Mouse (Mus musculus): ENCODE results near the gene Ctnna3. TPM values are rescaled to one million over a fixed set of nuclear protein-coding genes. Genes with fewer than 3 reads are reported as not detected.
"Not testable (repeated sequence)": the region's sequence is repeated elsewhere in the genome, so short reads cannot be mapped to it uniquely, and the experiment has no call there.

The Ctnna3 gene
- polyA plus RNA-seq, 1 experiment from 2014 or later: 1.2 TPM

GRCm38 (mm10) chr10:63411674-63412073 is 18.2 kb upstream of the Ctnna3 start:
- not testable (repeated sequence) for H3K36me3 ChIP-seq; ATAC-seq (ENCODE audit: low FRiP score); H3K4me1 ChIP-seq (replicated peaks); H3K4me3 ChIP-seq; H3K9ac ChIP-seq; H3K27me3 ChIP-seq; H3K4me2 ChIP-seq; H3K9me3 ChIP-seq; H3K27ac ChIP-seq
- WGBS: 96% methylated on average over 6 of the region's 7 CpGs

DNA sequence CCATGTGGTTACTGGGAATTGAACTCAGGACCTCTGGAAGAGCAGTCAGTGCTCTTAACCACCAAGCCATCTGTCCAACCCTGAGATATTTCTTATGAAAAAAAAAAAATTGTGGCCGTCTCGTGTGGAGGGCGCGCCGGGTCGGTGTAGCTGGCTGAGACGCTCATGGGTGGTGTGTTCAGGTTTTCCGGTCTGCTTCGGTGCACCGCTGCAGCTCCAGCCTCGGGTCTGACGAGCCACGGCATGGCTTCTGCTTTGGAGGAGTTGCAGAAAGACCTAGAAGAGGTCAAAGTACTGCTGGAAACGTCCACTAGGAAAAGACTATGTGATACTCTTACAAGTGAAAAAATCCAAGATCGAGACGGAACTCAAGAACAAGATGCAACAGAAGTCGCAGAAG is 17.1 kb upstream of the Ctnna3 start:
- Histone ChIP-seq H3K4me1 (replicated peaks) (0 out of 2 replicates have a peak, but pooled peaks cover 3% of the 10 kb centered on the region), H3K27me3 (no peaks in the 10 kb centered on the region), H3K4me2 (no peak overlapping the region), H3K9me3 (no peaks in the 10 kb centered on the region), H3K36me3 (no peaks in the 10 kb centered on the region), H3K4me3 (no peak overlapping the region), H3K9ac (no peak overlapping the region), H3K27ac (no peak overlapping the region)
- WGBS: 91% methylated on average over 17 of the region's 17 CpGs
- no peak for ATAC-seq (ENCODE audit: low FRiP score)

GRCm38 (mm10) chr10:63415287-63415686 is 14.6 kb upstream of the Ctnna3 start:
- Histone ChIP-seq H3K4me1 (replicated peaks) (0 out of 2 replicates have a peak, but pooled peaks cover 3% of the 10 kb centered on the region), H3K9ac (no peak overlapping the region), H3K36me3 (no peaks in the 10 kb centered on the region), H3K27ac (no peak overlapping the region), H3K9me3 (no peaks in the 10 kb centered on the region), H3K4me2 (no peak overlapping the region), H3K27me3 (no peaks in the 10 kb centered on the region), H3K4me3 (no peak overlapping the region)
- ATAC-seq (ENCODE audit: low FRiP score): no peak
- WGBS: 88% methylated on average over 7 of the region's 7 CpGs

GRCm38 (mm10) chr10:63415850-63416249 is 14.0 kb upstream of the Ctnna3 start:
- Histone ChIP-seq H3K9me3 (no peaks in the 10 kb centered on the region), H3K27ac (no peak overlapping the region), H3K4me2 (no peak overlapping the region), H3K27me3 (no peaks in the 10 kb centered on the region), H3K36me3 (no peaks in the 10 kb centered on the region), H3K4me1 (replicated peaks) (0 out of 2 replicates have a peak, but pooled peaks cover 3% of the 10 kb centered on the region), H3K4me3 (no peak overlapping the region), H3K9ac (no peak overlapping the region)
- no peak for ATAC-seq (ENCODE audit: low FRiP score)
- 73% methylated on average over 7 of the region's 7 CpGs for WGBS

DNA sequence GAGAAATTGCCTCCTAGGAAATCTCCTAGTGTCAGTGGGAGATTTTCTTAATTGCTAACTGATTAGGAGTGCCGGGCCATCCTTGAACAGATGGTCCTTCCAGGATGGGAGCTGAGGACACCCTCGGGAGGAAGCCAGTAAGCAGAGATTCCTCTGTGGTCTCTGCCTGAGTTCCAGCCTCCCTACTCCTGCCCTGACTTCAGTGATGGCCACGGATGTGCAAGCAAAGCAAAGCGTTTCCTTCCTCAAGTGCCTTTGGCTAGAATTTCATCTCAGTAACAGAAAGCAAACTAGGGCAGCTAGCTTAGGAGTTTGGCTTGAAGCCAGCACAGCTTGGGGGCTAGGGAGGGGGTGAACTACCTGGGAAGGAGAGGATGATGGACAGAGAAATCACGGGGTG is 12.8 kb upstream of the Ctnna3 start:
- ATAC-seq (ENCODE audit: low FRiP score): no peak
- Histone ChIP-seq H3K27me3 (no peaks in the 10 kb centered on the region), H3K27ac (no peak overlapping the region), H3K36me3 (no peaks in the 10 kb centered on the region), H3K4me1 (replicated peaks) (0 out of 2 replicates have a peak, but pooled peaks cover 3% of the 10 kb centered on the region), H3K9ac (no peak overlapping the region), H3K9me3 (no peaks in the 10 kb centered on the region), H3K4me2 (no peak overlapping the region), H3K4me3 (no peak overlapping the region)
- WGBS: 64% methylated on average over 5 of the region's 5 CpGs

- H3K9ac ChIP-seq: no peak within 1 kb of the TSS
- no peaks in the 10 kb centered on the region for H3K27me3 ChIP-seq
- H3K9me3 ChIP-seq: no peaks in the 10 kb centered on the region
- WGBS: 84% methylated on average over 18 of the region's 18 CpGs
- no peak within 1 kb of the TSS for H3K27ac ChIP-seq
- H3K4me2 ChIP-seq: no peak within 1 kb of the TSS
- H3K36me3 ChIP-seq: no peaks in the 10 kb centered on the region
- no peak for ATAC-seq (ENCODE audit: low FRiP score)
- H3K4me3 ChIP-seq: no peak within 1 kb of the TSS
- H3K4me1 ChIP-seq (replicated peaks): 0 out of 2 replicates have a peak, but pooled peaks cover 2% of the 10 kb centered on the region
These were observed 7.9 kb upstream of the Ctnna3 start, which contains the start of gene Gm7075 for GRCm38 (mm10) chr10:63421739-63422735. Gene Gm7075, minus strand, starts transcription at chr10:63421789.

GRCm38 (mm10) chr10:63422736-63422992 is 7.2 kb upstream of the Ctnna3 start:
- ATAC-seq (ENCODE audit: low FRiP score): no peak
- no peak overlapping the region for H3K4me2 ChIP-seq
- no peak overlapping the region for H3K27ac ChIP-seq
- no peaks in the 10 kb centered on the region for H3K27me3 ChIP-seq
- H3K36me3 ChIP-seq: no peaks in the 10 kb centered on the region
- H3K9me3 ChIP-seq: no peaks in the 10 kb centered on the region
- no peak overlapping the region for H3K4me3 ChIP-seq
- 83% methylated on average over 5 of the region's 5 CpGs for WGBS
- no peaks in the 10 kb centered on the region for H3K4me1 ChIP-seq (replicated peaks)
- no peak overlapping the region for H3K9ac ChIP-seq

DNA sequence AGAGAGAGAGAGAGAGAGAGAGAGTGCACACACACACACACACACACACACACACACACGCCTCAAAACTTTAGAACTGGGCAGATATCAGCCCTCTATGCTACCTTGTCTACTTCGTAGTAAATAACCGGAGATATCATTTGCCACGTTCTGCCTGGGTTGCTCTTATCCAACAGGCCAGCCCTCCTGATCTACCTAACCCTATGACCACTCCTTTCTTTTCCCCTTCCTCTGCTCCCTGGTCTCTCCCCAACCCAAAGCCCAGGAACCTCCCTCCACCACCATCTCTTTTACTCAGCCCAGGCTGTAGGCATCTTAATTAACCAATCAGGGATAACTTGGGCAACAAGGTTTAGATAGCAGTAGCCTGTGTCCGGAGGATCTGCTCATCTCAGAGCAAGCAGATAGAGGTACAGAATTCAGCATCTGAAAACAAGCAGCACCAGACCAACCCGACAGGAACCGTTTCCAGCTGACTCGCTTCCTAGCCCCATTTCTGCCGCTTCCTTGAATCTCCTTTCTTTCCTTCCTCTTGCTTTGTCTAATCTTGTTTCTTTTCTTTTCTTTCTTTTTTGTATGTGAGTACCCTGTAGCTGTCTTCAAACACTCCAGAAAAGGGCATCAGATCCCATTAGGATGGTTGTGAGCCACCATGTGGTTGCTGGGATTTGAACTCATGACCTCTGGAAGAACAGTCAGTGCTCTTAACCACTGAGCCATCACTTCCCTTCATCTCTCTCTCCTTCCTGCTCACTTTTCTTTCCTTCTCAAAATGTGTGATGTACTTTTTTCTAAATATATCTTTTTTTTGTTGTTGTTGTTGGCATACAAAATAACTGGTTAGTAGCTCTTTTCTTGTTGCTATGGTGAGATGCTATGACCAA is 6.1 kb upstream of the Ctnna3 start:
- H3K9me3 ChIP-seq: no peaks in the 10 kb centered on the region
- no peaks in the 10 kb centered on the region for H3K27me3 ChIP-seq
- H3K9ac ChIP-seq: no peak overlapping the region
- peaks cover 7% of the 10 kb centered on the region; the same call in 1 of the 2 replicates for H3K4me1 ChIP-seq (replicated peaks)
- WGBS: 85% methylated on average over 9 of the region's 9 CpGs
- H3K4me3 ChIP-seq: no peak overlapping the region
- ATAC-seq (ENCODE audit: low FRiP score): no peak
- H3K4me2 ChIP-seq: no peak overlapping the region
- no peak overlapping the region for H3K27ac ChIP-seq
- H3K36me3 ChIP-seq: no peaks in the 10 kb centered on the region

DNA sequence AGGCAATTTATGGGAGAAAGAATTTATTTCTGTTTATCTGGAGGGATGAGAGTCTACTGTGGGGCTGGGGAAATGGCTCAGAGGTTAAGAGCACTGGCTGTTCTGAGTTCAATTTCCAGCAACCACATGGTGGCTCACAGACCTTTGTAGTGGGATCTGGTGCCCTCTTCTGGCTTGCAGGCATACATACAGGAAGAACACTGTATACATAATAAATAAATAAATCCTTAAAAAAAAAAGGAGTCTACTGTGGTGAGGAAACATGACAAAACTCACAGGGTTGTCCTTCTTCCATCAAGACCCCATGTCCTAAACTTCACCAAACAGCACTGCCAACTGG is 5.5 kb upstream of the Ctnna3 start:
- Histone ChIP-seq H3K4me1 (replicated peaks) (peaks cover 7% of the 10 kb centered on the region; the same call in 1 of the 2 replicates), H3K4me3 (no peak overlapping the region), H3K36me3 (no peaks in the 10 kb centered on the region), H3K27me3 (no peaks in the 10 kb centered on the region), H3K9ac (no peak overlapping the region), H3K4me2 (no peak overlapping the region), H3K9me3 (no peaks in the 10 kb centered on the region), H3K27ac (no peak overlapping the region)
- no peak for ATAC-seq (ENCODE audit: low FRiP score)

DNA sequence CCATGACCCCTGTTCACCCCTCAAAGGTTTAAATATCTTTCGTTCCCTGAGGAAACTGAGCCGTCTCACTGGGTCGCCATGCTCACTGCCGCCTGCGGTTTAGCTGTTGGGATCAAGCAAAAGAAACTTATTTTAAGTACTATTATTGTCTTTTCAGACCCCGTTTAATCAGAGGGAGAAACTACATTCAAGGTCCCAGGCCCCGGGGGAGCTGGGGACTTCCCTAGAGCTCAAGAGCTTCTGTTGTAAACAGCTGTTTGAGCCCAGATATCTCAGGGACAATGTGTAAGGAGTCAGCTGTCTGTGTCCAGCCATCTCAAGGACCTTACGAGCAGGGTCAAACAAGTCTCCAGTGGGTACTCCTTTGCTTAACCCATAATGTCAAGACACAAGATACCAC is 2.8 kb upstream of the Ctnna3 start:
- Histone ChIP-seq H3K4me3 (no peak overlapping the region), H3K9ac (no peak overlapping the region), H3K36me3 (no peaks in the 10 kb centered on the region), H3K4me1 (replicated peaks) (peaks cover 7% of the 10 kb centered on the region; the same call in 1 of the 2 replicates), H3K4me2 (no peak overlapping the region), H3K27me3 (no peaks in the 10 kb centered on the region), H3K9me3 (no peaks in the 10 kb centered on the region), H3K27ac (no peak overlapping the region)
- WGBS: 83% methylated on average over 8 of the region's 8 CpGs
- ATAC-seq (ENCODE audit: low FRiP score): no peak

- WGBS: 28% methylated on average over 19 of the region's 19 CpGs
- no peaks in the 10 kb centered on the region for H3K9me3 ChIP-seq
- no peaks in the 10 kb centered on the region for H3K27me3 ChIP-seq
- H3K4me2 ChIP-seq: peak overlapping the region; percentile 71
- H3K4me3 ChIP-seq: peak overlapping the region; percentile 76
- ATAC-seq (ENCODE audit: low FRiP score): no peak
- H3K4me1 ChIP-seq (replicated peaks): peaks cover 7% of the 10 kb centered on the region; the same call in 1 of the 2 replicates
- H3K9ac ChIP-seq: peak overlapping the region; percentile 59
- peak overlapping the region; percentile 19; the same call in 1 of the 2 replicates for H3K27ac ChIP-seq
- no peaks in the 10 kb centered on the region for H3K36me3 ChIP-seq
These were observed 1.5 kb upstream of the Ctnna3 start for GRCm38 (mm10) chr10:63428243-63429022.

GRCm38 (mm10) chr10:63429023-63429340 is 916 bp upstream of the Ctnna3 start:
- Histone ChIP-seq H3K9ac (peak overlapping the region; percentile 59), H3K4me3 (peak overlapping the region; percentile 76), H3K9me3 (no peaks in the 10 kb centered on the region), H3K4me2 (peak overlapping the region; percentile 71), H3K36me3 (no peaks in the 10 kb centered on the region), H3K4me1 (replicated peaks) (peaks cover 7% of the 10 kb centered on the region; the same call in 1 of the 2 replicates), H3K27ac (peak overlapping the region; percentile 19; the same call in 1 of the 2 replicates), H3K27me3 (no peaks in the 10 kb centered on the region)
- 3% methylated on average over 11 of the region's 11 CpGs for WGBS
- no peak for ATAC-seq (ENCODE audit: low FRiP score)

All from hindbrain, embryonic 13.5 days (tissue).